Mouse (Mus musculus): ENCODE results near the gene D11Wsu47e. TPM values are rescaled to one million over a fixed set of nuclear protein-coding genes. Genes with fewer than 3 reads are reported as not detected.

Gene D11Wsu47e
- total RNA-seq, 2 experiments from 2014 or later, result 6.4 to 28.3 TPM

DNA sequence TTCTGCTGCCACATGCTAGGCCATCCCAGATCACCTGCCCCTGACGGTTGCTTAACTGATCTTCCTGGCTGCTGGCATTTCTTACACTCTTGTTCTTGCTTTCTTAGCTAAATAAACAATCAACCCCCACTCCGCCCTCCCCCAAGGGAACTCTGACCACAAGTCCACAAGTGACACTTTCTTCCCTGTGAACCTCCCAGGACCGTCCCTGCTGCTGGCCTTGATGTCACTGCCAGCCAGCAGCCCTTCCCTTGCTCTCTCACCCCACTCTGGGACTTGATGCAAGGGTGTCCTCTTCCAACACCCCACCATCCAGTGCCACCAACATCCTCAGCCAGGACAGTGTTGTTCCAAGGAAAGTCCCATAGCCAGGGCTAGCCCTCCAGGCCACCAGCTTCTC is 46.7 kb downstream of the D11Wsu47e start:
- no peak for ATAC-seq (replicated peaks; ENCODE audit: poor library complexity, severe bottlenecking)

DNA sequence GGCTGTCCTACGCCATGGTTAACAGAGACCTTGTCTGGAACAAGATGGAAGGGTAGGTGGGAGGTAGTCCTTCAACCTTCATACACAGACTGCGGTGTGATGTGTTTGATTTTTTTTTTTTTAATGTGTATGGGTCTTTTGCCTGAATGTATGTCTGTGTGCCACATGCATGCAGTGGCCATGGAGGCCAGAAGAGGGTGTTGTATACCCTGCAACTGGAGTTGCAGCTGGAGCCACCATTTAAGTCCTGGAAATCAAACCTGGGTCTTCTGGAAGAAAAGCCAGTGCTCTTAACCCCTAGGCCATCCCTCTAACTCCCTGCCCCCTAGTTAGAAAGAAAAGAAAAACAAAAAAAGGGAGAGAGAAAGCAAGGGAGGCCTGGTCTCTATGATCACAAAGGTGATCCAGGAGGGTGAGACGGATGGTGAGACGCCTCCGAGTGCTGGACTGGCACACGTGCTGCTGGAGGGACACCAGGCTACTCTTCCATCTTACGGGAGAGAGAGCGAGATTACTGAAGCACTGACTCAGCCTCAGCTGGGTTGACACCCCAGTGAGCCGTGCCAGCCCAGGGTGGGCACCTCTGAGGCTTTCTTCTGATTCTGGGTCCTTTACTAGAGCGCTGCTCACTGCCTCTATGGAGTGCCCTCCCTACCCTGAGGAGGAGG is 47.9 kb downstream of the D11Wsu47e start:
- no peak for ATAC-seq (replicated peaks; ENCODE audit: poor library complexity, severe bottlenecking)

DNA sequence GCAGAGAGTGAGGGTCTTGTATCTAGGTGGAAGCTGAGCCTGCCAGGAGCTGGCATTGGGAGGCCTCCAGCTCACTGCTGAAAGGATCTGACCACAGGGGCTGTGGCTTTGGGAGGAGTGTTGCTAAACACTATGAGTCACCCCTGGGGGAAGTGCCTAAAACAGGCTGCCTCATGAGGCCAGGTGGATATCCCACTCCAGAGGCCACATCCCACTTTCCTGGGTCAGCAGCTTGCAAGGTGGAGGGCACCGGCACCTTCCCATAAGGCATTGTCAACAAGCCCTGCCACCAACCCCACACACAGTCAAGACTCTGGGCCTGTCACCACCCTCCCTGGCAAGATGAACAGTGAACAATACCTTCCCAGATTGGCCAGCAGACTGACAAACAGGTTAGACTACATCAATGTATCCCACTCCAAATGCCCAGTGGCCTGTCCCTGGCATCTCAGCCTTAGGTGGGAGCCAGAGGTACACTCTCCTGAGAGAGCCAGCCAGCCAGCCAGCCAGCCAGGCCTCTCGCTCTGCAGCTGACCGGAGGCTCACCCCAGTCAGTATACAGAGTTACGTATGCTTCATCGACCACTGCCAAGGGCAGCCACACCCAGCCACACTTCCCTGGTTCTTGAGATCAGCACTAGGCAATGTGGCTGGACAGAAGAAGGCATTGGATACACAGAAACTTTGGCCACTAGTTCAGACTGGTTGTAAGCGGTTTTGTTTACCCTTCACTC is 49.6 kb downstream of the D11Wsu47e start:
- peak; percentile 74 for ATAC-seq (replicated peaks; ENCODE audit: poor library complexity, severe bottlenecking)

DNA sequence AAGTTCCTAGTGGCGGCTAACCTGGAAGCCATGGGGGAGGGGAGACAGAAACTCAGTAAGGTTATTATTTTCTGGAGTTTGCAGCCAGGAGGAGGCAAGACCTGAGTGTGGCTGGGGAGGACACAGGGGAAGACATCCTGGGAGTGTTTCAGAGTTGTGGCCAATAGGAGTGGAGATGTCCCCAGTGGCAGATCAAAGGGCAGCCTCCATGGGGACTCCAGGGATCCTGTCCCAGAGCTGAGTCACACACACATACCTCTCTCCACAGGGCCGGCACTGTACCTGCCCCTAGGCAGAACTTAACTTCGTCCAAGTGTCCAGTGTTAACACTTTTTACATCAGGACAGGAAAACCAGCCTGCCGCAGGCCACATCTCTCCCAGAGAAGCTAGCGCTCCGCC is 50.9 kb downstream of the D11Wsu47e start:
- no peak for ATAC-seq (replicated peaks; ENCODE audit: poor library complexity, severe bottlenecking)

DNA sequence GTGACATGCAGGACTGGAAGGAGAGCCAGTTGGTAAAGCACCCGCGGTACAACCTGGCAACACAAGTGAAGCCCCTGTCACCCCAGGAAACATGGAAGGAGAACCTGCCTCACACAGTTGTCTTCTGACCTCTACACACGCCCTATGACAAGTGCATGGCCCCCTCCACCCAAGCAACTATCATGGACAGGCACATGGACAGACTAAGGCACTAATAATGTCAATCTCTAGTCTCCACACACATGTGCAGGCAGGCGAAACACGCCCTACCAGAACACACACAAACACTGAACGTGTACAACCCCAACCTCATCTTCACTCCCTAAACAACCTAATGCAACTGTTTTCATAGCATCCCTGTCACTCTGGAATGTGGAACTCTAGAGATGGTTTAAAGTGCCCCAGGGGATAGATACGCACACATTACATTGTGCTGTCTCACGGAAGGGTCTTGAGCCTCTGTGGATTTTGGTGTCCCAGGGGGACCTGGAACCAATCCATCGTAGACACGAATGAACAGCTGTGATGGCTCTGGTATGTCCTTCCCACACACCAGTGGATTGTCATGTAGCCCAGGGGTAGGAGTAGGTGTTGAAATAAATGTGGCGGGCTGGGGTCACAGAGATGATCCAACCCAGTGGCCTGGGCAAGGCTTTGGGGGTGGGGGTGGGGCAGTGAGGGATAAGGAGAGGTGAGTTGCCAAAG is 52.8 kb downstream of the D11Wsu47e start:
- ATAC-seq (replicated peaks; ENCODE audit: poor library complexity, severe bottlenecking), result peak; percentile 1; the same call in 1 of the 2 replicates

DNA sequence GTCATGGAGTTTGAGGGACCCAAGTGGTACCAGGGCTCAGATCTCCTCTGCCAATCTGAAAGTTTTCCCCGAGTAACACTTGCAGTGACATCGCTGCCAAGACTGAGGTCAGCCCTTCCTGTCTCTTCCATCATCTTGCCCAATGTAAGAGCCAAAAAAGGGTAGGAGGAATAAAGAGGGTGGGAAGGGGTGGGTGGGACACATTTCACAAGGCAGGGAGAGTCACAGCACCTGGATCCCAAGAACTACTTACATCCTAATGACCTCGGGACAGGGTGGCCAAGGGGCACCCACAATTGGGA is 53.3 kb downstream of the D11Wsu47e start:
- no peak; the same call in 1 of the 2 replicates for ATAC-seq (replicated peaks; ENCODE audit: poor library complexity, severe bottlenecking)

DNA sequence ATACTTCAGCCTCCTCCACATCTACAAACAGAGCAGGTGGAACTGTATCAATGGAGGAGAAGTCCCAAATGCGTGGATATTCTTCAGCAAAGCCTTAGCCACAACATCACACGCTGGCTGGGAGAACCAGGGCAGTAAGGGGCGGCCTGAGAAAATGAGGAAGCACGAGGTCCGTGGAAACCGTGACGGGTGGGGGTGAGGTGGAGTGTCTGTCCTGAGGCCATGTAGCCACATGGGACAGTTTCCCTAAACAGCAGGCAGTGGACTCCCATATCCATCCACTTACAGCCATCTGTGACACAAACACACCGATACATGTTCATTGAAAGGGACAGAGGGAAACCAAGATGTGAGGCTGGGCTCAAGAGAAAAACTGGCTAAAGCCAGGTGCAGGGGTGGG is 53.7 kb downstream of the D11Wsu47e start:
- peak; percentile 74 for ATAC-seq (replicated peaks; ENCODE audit: poor library complexity, severe bottlenecking)

DNA sequence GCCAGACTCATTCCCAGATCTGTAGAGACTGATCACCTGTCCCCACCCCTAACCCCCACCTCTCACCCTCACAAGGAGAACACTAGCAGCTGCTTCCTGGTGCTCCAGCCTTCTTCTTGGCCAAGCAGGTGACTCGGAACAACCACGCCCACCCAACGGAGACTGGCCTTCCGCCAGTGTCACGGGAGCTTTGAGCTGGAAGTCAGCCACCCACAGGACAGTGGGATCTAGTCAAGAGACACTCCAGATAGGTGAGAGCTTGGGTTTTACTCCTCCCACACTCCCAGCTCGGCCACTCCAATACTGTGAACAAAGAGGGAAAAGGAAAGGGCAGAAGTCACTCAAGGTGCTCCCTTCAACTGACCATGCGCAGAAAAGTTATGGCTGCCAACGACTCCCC is 55.0 kb downstream of the D11Wsu47e start:
- ATAC-seq (replicated peaks; ENCODE audit: poor library complexity, severe bottlenecking), result no peak

DNA sequence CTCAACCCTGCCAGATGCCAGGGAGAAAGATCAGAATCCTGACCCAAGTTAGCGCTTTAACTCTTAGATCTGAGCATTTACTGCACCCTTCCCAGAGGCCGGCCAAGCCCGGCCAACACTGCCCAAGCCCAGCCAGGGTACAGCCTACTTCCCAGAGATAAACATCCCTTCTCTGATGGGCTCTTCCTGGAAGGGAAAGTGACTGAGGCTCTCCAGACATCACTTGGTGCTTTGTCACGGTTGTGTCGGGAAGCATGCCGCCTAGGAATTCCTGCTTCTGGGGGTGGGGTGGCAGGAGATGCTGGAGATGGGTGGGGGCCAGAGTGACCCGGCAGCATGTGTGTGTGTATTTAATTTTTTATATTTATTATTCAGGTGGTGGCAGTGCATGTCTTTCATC is 55.9 kb downstream of the D11Wsu47e start:
- no peak for ATAC-seq (replicated peaks; ENCODE audit: poor library complexity, severe bottlenecking)

DNA sequence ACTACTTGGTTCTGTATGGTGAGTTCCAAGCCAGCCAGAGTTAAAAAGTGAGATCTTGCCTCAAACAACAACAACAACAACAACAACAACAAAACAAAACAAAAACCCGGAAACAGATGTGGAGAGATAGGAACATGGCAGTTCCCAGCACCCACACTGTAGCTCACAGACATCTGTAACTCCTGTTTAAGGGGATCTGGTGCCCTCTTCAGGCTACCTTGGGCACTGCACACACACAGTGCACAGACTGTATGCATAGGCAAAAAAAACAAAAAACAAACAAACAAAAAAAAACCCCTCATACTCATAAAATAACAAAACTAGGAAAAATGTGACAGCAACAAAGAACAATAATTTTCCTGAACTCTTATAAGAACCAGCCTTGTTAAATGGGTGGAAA is 58.8 kb downstream of the D11Wsu47e start:
- ATAC-seq (replicated peaks; ENCODE audit: poor library complexity, severe bottlenecking), result no peak

Other genes with a start within 250 kb of the D11Wsu47e start
- gene Sstr2, start 65.1 kb upstream of the D11Wsu47e start, total RNA-seq (2014; fragmentation: Nextera tagmentation), result 0.13 and 1.2 TPM in 2 replicates
- not detected in 2 replicates for gene Sstr2, start 65.1 kb upstream of the D11Wsu47e start, total RNA-seq (2017)
- 39.1 and 63.6 TPM in 2 replicates for gene Cog1, start 35.2 kb upstream of the D11Wsu47e start, total RNA-seq (2014; fragmentation: Nextera tagmentation)
- gene Cog1, start 35.2 kb upstream of the D11Wsu47e start, total RNA-seq (2017), result 11.3 and 22.8 TPM in 2 replicates
- 24.8 and 37.0 TPM in 2 replicates for gene Slc39a11, start 34.3 kb upstream of the D11Wsu47e start, total RNA-seq (2014; fragmentation: Nextera tagmentation)
- gene Slc39a11, start 34.3 kb upstream of the D11Wsu47e start, total RNA-seq (2017), result 30.5 and 36.9 TPM in 2 replicates
- gene Fam104a, start 257 bp upstream of the D11Wsu47e start, total RNA-seq (2014; fragmentation: Nextera tagmentation), result 14.4 and 15.6 TPM in 2 replicates
- 17.6 and 25.0 TPM in 2 replicates for gene Fam104a, start 257 bp upstream of the D11Wsu47e start, total RNA-seq (2017)
- gene Cpsf4l, start 25.6 kb downstream of the D11Wsu47e start, total RNA-seq (2014; fragmentation: Nextera tagmentation), result not detected in 2 replicates
- not detected in 2 replicates for gene Cpsf4l, start 25.6 kb downstream of the D11Wsu47e start, total RNA-seq (2017)
- 13.9 and 15.5 TPM in 2 replicates for gene Cdc42ep4, start 67.5 kb downstream of the D11Wsu47e start, total RNA-seq (2014; fragmentation: Nextera tagmentation)
- 14.8 and 21.5 TPM in 2 replicates for gene Cdc42ep4, start 67.5 kb downstream of the D11Wsu47e start, total RNA-seq (2017)

Data from granulocyte monocyte progenitor cell, adult 5-6 weeks (primary cell).